Mouse (Mus musculus): Measurements from ENCODE around the gene Ankrd39. TPM values are rescaled to one million over a fixed set of nuclear protein-coding genes. Genes with fewer than 3 reads are reported as not detected.

Gene Ankrd39
- total RNA-seq, 2 experiments from 2014 or later: 13.4 to 13.7 TPM

GRCm38 (mm10) chr1:36568776-36569175 lies 21.5 kb upstream of the Ankrd39 start:
- no peak for TF ChIP-seq CTCF (conservative IDR thresholded peaks at IDR 0.05)
- DNase-seq (ENCODE audit: low spot score in 2 of 2): no peak
- H3K4me3 ChIP-seq: no peak overlapping the region
- H3K27ac ChIP-seq: 0 out of 2 replicates have a peak overlapping the region, but pooled peaks have one; percentile 23

- Histone ChIP-seq H3K4me3 (no peak overlapping the region), H3K27ac (no peak overlapping the region)
- DNase-seq (ENCODE audit: low spot score in 2 of 2): no peak
- TF ChIP-seq CTCF (conservative IDR thresholded peaks at IDR 0.05): no peak
Observed at GRCm38 (mm10) chr1:36567818-36568603, 20.8 kb upstream of the Ankrd39 start.

GRCm38 (mm10) chr1:36566425-36566824 lies 19.2 kb upstream of the Ankrd39 start:
- no peak for TF ChIP-seq CTCF (conservative IDR thresholded peaks at IDR 0.05)
- DNase-seq (ENCODE audit: low spot score in 2 of 2): no peak
- no peak overlapping the region for H3K27ac ChIP-seq
- H3K4me3 ChIP-seq: no peak overlapping the region

GRCm38 (mm10) chr1:36564101-36564500 lies 16.9 kb upstream of the Ankrd39 start:
- no peak for DNase-seq (ENCODE audit: low spot score in 2 of 2)
- Histone ChIP-seq H3K27ac (no peak overlapping the region), H3K4me3 (no peak overlapping the region)
- TF ChIP-seq CTCF (conservative IDR thresholded peaks at IDR 0.05): no peak

- no peak for DNase-seq (ENCODE audit: low spot score in 2 of 2)
- no peak overlapping the region for H3K27ac ChIP-seq
- no peak overlapping the region for H3K4me3 ChIP-seq
- no peak for TF ChIP-seq CTCF (conservative IDR thresholded peaks at IDR 0.05)
Observed at GRCm38 (mm10) chr1:36563632-36564031, 16.4 kb upstream of the Ankrd39 start.

GRCm38 (mm10) chr1:36563197-36563596 lies 16.0 kb upstream of the Ankrd39 start:
- no peak for TF ChIP-seq CTCF (conservative IDR thresholded peaks at IDR 0.05)
- Histone ChIP-seq H3K4me3 (no peak overlapping the region), H3K27ac (no peak overlapping the region)
- DNase-seq (ENCODE audit: low spot score in 2 of 2): no peak

GRCm38 (mm10) chr1:36562388-36562787 lies 15.1 kb upstream of the Ankrd39 start:
- no peak for TF ChIP-seq CTCF (conservative IDR thresholded peaks at IDR 0.05)
- DNase-seq (ENCODE audit: low spot score in 2 of 2): no peak
- Histone ChIP-seq H3K4me3 (no peak overlapping the region), H3K27ac (no peak overlapping the region)

GRCm38 (mm10) chr1:36560903-36561302 lies 13.7 kb upstream of the Ankrd39 start:
- no peak overlapping the region for H3K27ac ChIP-seq
- no peak for TF ChIP-seq CTCF (conservative IDR thresholded peaks at IDR 0.05)
- no peak for DNase-seq (ENCODE audit: low spot score in 2 of 2)
- H3K4me3 ChIP-seq: no peak overlapping the region

GRCm38 (mm10) chr1:36559888-36560287 lies 12.6 kb upstream of the Ankrd39 start:
- TF ChIP-seq CTCF (conservative IDR thresholded peaks at IDR 0.05): no peak
- no peak overlapping the region for H3K27ac ChIP-seq
- DNase-seq (ENCODE audit: low spot score in 2 of 2): no peak
- H3K4me3 ChIP-seq: no peak overlapping the region

GRCm38 (mm10) chr1:36559256-36559655 lies 12.0 kb upstream of the Ankrd39 start:
- no peak for TF ChIP-seq CTCF (conservative IDR thresholded peaks at IDR 0.05)
- Histone ChIP-seq H3K4me3 (no peak overlapping the region), H3K27ac (no peak overlapping the region)
- DNase-seq (ENCODE audit: low spot score in 2 of 2): no peak

GRCm38 (mm10) chr1:36558031-36558993 lies 11.1 kb upstream of the Ankrd39 start, which contains the start of gene Sema4c:
Gene Sema4c, minus strand, starts transcription at chr1:36558349.
- peak within 1 kb of the TSS; percentile 87 for H3K4me3 ChIP-seq
- peak; percentile 62 to 74 for DNase-seq (ENCODE audit: low spot score in 2 of 2)
- peak; percentile 38 for TF ChIP-seq CTCF (conservative IDR thresholded peaks at IDR 0.05)

GRCm38 (mm10) chr1:36557457-36558011 lies 10.3 kb upstream of the Ankrd39 start:
- Histone ChIP-seq H3K4me3 (peak overlapping the region; percentile 87), H3K27ac (peak overlapping the region; percentile 98)
- DNase-seq (ENCODE audit: low spot score in 2 of 2): peak; percentile 49 to 71
- TF ChIP-seq CTCF (conservative IDR thresholded peaks at IDR 0.05): peak; percentile 44

More at GRCm38 (mm10) chr1:36558031-36558993, 11.1 kb upstream of the Ankrd39 start, which contains the start of gene Sema4c:
- peak within 1 kb of the TSS; percentile 98 for H3K27ac ChIP-seq

All from layer of hippocampus, adult 2 months (tissue).